Mouse (Mus musculus): ENCODE data around the gene Nt5c. TPM values are rescaled to one million over a fixed set of nuclear protein-coding genes. Genes with fewer than 3 reads are reported as not detected.

Gene Nt5c
- polyA plus RNA-seq, 1 experiment from 2014 or later = 107 TPM

- Histone ChIP-seq H3K4me1 (ENCODE audit: control insufficient read depth, insufficient read depth, low read length) (peaks cover 33% of the 10 kb centered on the region), H3K9ac (ENCODE audit: low read length) (peak overlapping the region; percentile 100), H3K4me3 (ENCODE audit: low read depth, low read length) (peak overlapping the region; percentile 100), H3K9me3 (replicated peaks; ENCODE audit: control insufficient read depth, low read length) (no peaks in the 10 kb centered on the region), H3K36me3 (ENCODE audit: control insufficient read depth, insufficient read depth, low read length) (0 out of 2 replicates have a peak, but pooled peaks cover 4% of the 10 kb centered on the region), H3K4me2 (ENCODE audit: low read length) (peak overlapping the region; percentile 91), H3K27ac (ENCODE audit: low read depth, low read length) (peak overlapping the region; percentile 83), H3K27me3 (replicated peaks; ENCODE audit: control insufficient read depth, insufficient read depth, low read length) (no peaks in the 10 kb centered on the region)
- 8% methylated on average over 8 of the region's 8 CpGs for WGBS
- ATAC-seq (no peak), DNase-seq (ENCODE audit: low spot score) (peak; percentile 39)
Measured at GRCm38 (mm10) chr11:115512407-115513183, 20.9 kb upstream of the Nt5c start.

- DNase-seq (ENCODE audit: low spot score) (peak; percentile 73), ATAC-seq (no peak)
Measured at GRCm38 (mm10) chr11:115512004-115512403, 20.3 kb upstream of the Nt5c start.

GRCm38 (mm10) chr11:115511121-115511520 lies 19.5 kb upstream of the Nt5c start:
- WGBS = 69% methylated on average over 2 of the region's 2 CpGs
- no peaks in the 10 kb centered on the region for H3K27me3 ChIP-seq (replicated peaks; ENCODE audit: control insufficient read depth, insufficient read depth, low read length)
- H3K9me3 ChIP-seq (replicated peaks; ENCODE audit: control insufficient read depth, low read length) = no peaks in the 10 kb centered on the region
- peaks cover 10% of the 10 kb centered on the region; the same call in 1 of the 2 replicates for H3K36me3 ChIP-seq (ENCODE audit: control insufficient read depth, insufficient read depth, low read length)
- no peak for ATAC-seq
- H3K4me3 ChIP-seq (ENCODE audit: low read depth, low read length) = peak overlapping the region; percentile 100
- DNase-seq (ENCODE audit: low spot score) = no peak
- peak overlapping the region; percentile 91 for H3K4me2 ChIP-seq (ENCODE audit: low read length)
- no peak overlapping the region for H3K27ac ChIP-seq (ENCODE audit: low read depth, low read length)
- peaks cover 33% of the 10 kb centered on the region for H3K4me1 ChIP-seq (ENCODE audit: control insufficient read depth, insufficient read depth, low read length)
- H3K9ac ChIP-seq (ENCODE audit: low read length) = peak overlapping the region; percentile 100

More at GRCm38 (mm10) chr11:115512004-115512403, 20.3 kb upstream of the Nt5c start:
- Histone ChIP-seq H3K4me1 (ENCODE audit: control insufficient read depth, insufficient read depth, low read length) (peaks cover 33% of the 10 kb centered on the region), H3K4me2 (ENCODE audit: low read length) (peak overlapping the region; percentile 91), H3K27me3 (replicated peaks; ENCODE audit: control insufficient read depth, insufficient read depth, low read length) (no peaks in the 10 kb centered on the region), H3K9ac (ENCODE audit: low read length) (peak overlapping the region; percentile 100), H3K9me3 (replicated peaks; ENCODE audit: control insufficient read depth, low read length) (no peaks in the 10 kb centered on the region), H3K36me3 (ENCODE audit: control insufficient read depth, insufficient read depth, low read length) (peaks cover 4% of the 10 kb centered on the region; the same call in 1 of the 2 replicates), H3K4me3 (ENCODE audit: low read depth, low read length) (peak overlapping the region; percentile 100), H3K27ac (ENCODE audit: low read depth, low read length) (peak overlapping the region; percentile 83)
- WGBS = 7% methylated on average over 3 of the region's 3 CpGs

- 46% methylated on average over 5 of the region's 5 CpGs for WGBS
- Histone ChIP-seq H3K9ac (ENCODE audit: low read length) (peak overlapping the region; percentile 100; the same call in 1 of the 2 replicates), H3K27ac (ENCODE audit: low read depth, low read length) (no peak overlapping the region), H3K4me1 (ENCODE audit: control insufficient read depth, insufficient read depth, low read length) (peaks cover 33% of the 10 kb centered on the region), H3K9me3 (replicated peaks; ENCODE audit: control insufficient read depth, low read length) (no peaks in the 10 kb centered on the region), H3K4me3 (ENCODE audit: low read depth, low read length) (peak overlapping the region; percentile 100), H3K27me3 (replicated peaks; ENCODE audit: control insufficient read depth, insufficient read depth, low read length) (no peaks in the 10 kb centered on the region), H3K4me2 (ENCODE audit: low read length) (peak overlapping the region; percentile 91), H3K36me3 (ENCODE audit: control insufficient read depth, insufficient read depth, low read length) (peaks cover 10% of the 10 kb centered on the region; the same call in 1 of the 2 replicates)
- DNase-seq (ENCODE audit: low spot score) = no peak
- no peak for ATAC-seq
Measured at GRCm38 (mm10) chr11:115510507-115510888, 18.8 kb upstream of the Nt5c start.

GRCm38 (mm10) chr11:115509773-115510506 lies 18.3 kb upstream of the Nt5c start:
- H3K36me3 ChIP-seq (ENCODE audit: control insufficient read depth, insufficient read depth, low read length) = peaks cover 12% of the 10 kb centered on the region; the same call in 1 of the 2 replicates
- DNase-seq (ENCODE audit: low spot score) (peak; percentile 39), ATAC-seq (no peak)
- H3K9me3 ChIP-seq (replicated peaks; ENCODE audit: control insufficient read depth, low read length) = no peaks in the 10 kb centered on the region
- peak overlapping the region; percentile 30; the same call in 1 of the 2 replicates for H3K27ac ChIP-seq (ENCODE audit: low read depth, low read length)
- 38% methylated on average over 6 of the region's 6 CpGs for WGBS
- no peaks in the 10 kb centered on the region for H3K27me3 ChIP-seq (replicated peaks; ENCODE audit: control insufficient read depth, insufficient read depth, low read length)
- peaks cover 33% of the 10 kb centered on the region for H3K4me1 ChIP-seq (ENCODE audit: control insufficient read depth, insufficient read depth, low read length)
- H3K9ac ChIP-seq (ENCODE audit: low read length) = peak overlapping the region; percentile 100
- H3K4me2 ChIP-seq (ENCODE audit: low read length) = peak overlapping the region; percentile 91
- H3K4me3 ChIP-seq (ENCODE audit: low read depth, low read length) = peak overlapping the region; percentile 100

GRCm38 (mm10) chr11:115508061-115508460 lies 16.4 kb upstream of the Nt5c start:
- no peak overlapping the region for H3K9ac ChIP-seq (ENCODE audit: low read length)
- no peak overlapping the region for H3K4me3 ChIP-seq (ENCODE audit: low read depth, low read length)
- H3K4me2 ChIP-seq (ENCODE audit: low read length) = no peak overlapping the region
- DNase-seq (ENCODE audit: low spot score) (no peak), ATAC-seq (no peak)
- H3K4me1 ChIP-seq (ENCODE audit: control insufficient read depth, insufficient read depth, low read length) = peaks cover 33% of the 10 kb centered on the region
- H3K36me3 ChIP-seq (ENCODE audit: control insufficient read depth, insufficient read depth, low read length) = peaks cover 21% of the 10 kb centered on the region; the same call in 1 of the 2 replicates
- H3K27me3 ChIP-seq (replicated peaks; ENCODE audit: control insufficient read depth, insufficient read depth, low read length) = no peaks in the 10 kb centered on the region
- no peak overlapping the region for H3K27ac ChIP-seq (ENCODE audit: low read depth, low read length)
- WGBS = 83% methylated on average over 2 of the region's 2 CpGs
- no peaks in the 10 kb centered on the region for H3K9me3 ChIP-seq (replicated peaks; ENCODE audit: control insufficient read depth, low read length)

GRCm38 (mm10) chr11:115506586-115506985 lies 14.9 kb upstream of the Nt5c start:
- Histone ChIP-seq H3K27ac (ENCODE audit: low read depth, low read length) (no peak overlapping the region), H3K9me3 (replicated peaks; ENCODE audit: control insufficient read depth, low read length) (no peaks in the 10 kb centered on the region), H3K4me2 (ENCODE audit: low read length) (no peak overlapping the region), H3K4me1 (ENCODE audit: control insufficient read depth, insufficient read depth, low read length) (peaks cover 33% of the 10 kb centered on the region), H3K9ac (ENCODE audit: low read length) (no peak overlapping the region), H3K4me3 (ENCODE audit: low read depth, low read length) (no peak overlapping the region), H3K36me3 (ENCODE audit: control insufficient read depth, insufficient read depth, low read length) (peaks cover 36% of the 10 kb centered on the region), H3K27me3 (replicated peaks; ENCODE audit: control insufficient read depth, insufficient read depth, low read length) (no peaks in the 10 kb centered on the region)
- DNase-seq (ENCODE audit: low spot score) (no peak), ATAC-seq (no peak)
- 77% methylated on average over 3 of the region's 3 CpGs for WGBS

- Histone ChIP-seq H3K27ac (ENCODE audit: low read depth, low read length) (no peak overlapping the region), H3K36me3 (ENCODE audit: control insufficient read depth, insufficient read depth, low read length) (peaks cover 72% of the 10 kb centered on the region), H3K27me3 (replicated peaks; ENCODE audit: control insufficient read depth, insufficient read depth, low read length) (no peaks in the 10 kb centered on the region), H3K9ac (ENCODE audit: low read length) (no peak overlapping the region), H3K9me3 (replicated peaks; ENCODE audit: control insufficient read depth, low read length) (no peaks in the 10 kb centered on the region), H3K4me2 (ENCODE audit: low read length) (no peak overlapping the region), H3K4me1 (ENCODE audit: control insufficient read depth, insufficient read depth, low read length) (no peaks in the 10 kb centered on the region; the same call in 1 of the 2 replicates), H3K4me3 (ENCODE audit: low read depth, low read length) (no peak overlapping the region)
- ATAC-seq = no peak
- DNase-seq (ENCODE audit: low spot score) = no peak
- WGBS = 93% methylated on average over 6 of the region's 6 CpGs
Measured at GRCm38 (mm10) chr11:115502636-115503035, 11.0 kb upstream of the Nt5c start.
